Mouse (Mus musculus): ENCODE measurements around the gene Cnnm3. TPM values are rescaled to one million over a fixed set of nuclear protein-coding genes. Genes with fewer than 3 reads are reported as not detected.

The Cnnm3 gene
- total RNA-seq, 1 experiment, result 28.6 TPM

DNA sequence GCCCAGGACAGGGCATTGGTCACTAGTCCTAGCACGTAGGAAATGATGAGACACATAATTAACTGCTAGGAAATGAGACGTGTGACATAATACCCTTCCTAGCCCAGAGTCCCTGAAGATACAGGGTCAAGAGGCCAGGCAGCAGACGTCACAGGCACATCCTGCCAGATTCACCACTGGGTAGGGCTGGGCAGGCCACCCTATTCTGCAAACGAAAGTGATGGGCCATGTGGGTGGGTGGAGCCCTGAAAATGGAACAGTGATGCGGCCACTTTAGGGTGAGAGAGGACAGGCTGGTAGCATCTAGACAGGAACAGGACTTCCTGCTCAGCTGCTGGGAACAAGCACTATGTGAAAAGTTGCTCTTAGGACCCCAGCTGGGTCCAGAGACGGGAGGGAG, 60.0 kb downstream of the Cnnm3 start:
- Histone ChIP-seq H3K4me1 (ENCODE audit: control insufficient read depth in 2 of 2, insufficient read depth in 2 of 2, low read length in 2 of 2, poor library complexity in 1 of 2) (peaks cover 9 to 50% of the 10 kb centered on the region in 2 experiments; a peak in 3 of 4 replicates), H3K4me3 (ENCODE audit: insufficient read depth in 1 of 2, low read depth in 1 of 2, low read length in 2 of 2, poor library complexity in 1 of 2, severe bottlenecking in 1 of 2) (no peak overlapping the region), H3K36me3 (ENCODE audit: control insufficient read depth, insufficient read depth, low read length, poor library complexity, severe bottlenecking) (no peaks in the 10 kb centered on the region), H3K9me3 (ENCODE audit: control insufficient read depth, insufficient read depth, low read depth, low read length) (no peaks in the 10 kb centered on the region), H3K9ac (ENCODE audit: insufficient read depth, low read depth, low read length, poor library complexity, severe bottlenecking) (no peak overlapping the region), H3K27ac (ENCODE audit: insufficient read depth, low read depth, low read length, poor library complexity, severe bottlenecking) (no peak overlapping the region)
- DNase-seq (ENCODE audit: low read depth, low spot score), result no peak
- TF ChIP-seq ZC3H11A (IDR thresholded peaks at IDR 0.05; ENCODE audit: borderline replicate concordance, low read depth, low read length) (no peak), CHD2 (IDR thresholded peaks at IDR 0.05; ENCODE audit: low read depth, low read length) (no peak), HCFC1 (IDR thresholded peaks at IDR 0.05; ENCODE audit: borderline replicate concordance, insufficient read depth, low read length) (no peak), MAFK (IDR thresholded peaks at IDR 0.05; ENCODE audit: insufficient read depth, low read depth, low read length) (no peak), ZNF384 (IDR thresholded peaks at IDR 0.05; ENCODE audit: low read depth, low read length) (no peak)
- in situ Hi-C loops (cut with MboI; ENCODE audit: low sequenced_read_pairs in 2 of 2, unreplicated experiment in 2 of 2), result no loop called here

DNA sequence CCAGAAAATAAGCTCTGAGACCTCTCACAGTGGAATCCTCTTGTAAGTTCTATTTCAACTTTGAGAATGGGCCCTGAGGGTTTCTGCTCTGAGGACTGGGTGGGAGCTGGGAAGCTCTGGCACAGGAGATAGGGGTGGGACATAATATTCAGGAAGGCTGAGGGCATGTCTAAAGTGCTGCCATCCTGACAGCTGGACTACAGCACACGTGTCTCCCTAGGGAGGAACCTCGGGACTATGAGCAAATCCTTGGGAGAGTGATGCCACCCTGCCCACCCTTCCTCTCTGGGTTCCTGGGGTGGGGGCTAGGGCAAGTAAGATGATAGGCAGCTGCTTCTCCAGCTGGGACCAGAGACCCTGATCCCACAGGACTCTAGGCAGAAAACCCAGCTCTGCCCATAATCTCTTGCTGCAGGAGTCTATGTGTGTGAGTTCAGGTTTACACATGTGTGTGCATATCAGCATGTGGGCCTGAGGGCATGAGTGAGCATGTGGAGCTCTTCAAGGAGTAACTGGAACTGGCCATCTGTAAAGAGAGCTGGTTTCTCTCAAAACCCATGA, 60.6 kb downstream of the Cnnm3 start:
- TF ChIP-seq CHD2 (IDR thresholded peaks at IDR 0.05; ENCODE audit: low read depth, low read length) (no peak), ZC3H11A (IDR thresholded peaks at IDR 0.05; ENCODE audit: borderline replicate concordance, low read depth, low read length) (no peak), ZNF384 (IDR thresholded peaks at IDR 0.05; ENCODE audit: low read depth, low read length) (no peak), MAFK (IDR thresholded peaks at IDR 0.05; ENCODE audit: insufficient read depth, low read depth, low read length) (no peak), HCFC1 (IDR thresholded peaks at IDR 0.05; ENCODE audit: borderline replicate concordance, insufficient read depth, low read length) (no peak)
- DNase-seq (ENCODE audit: low read depth, low spot score), result no peak
- Histone ChIP-seq H3K4me1 (ENCODE audit: control insufficient read depth in 2 of 2, insufficient read depth in 2 of 2, low read length in 2 of 2, poor library complexity in 1 of 2) (peaks cover 9 to 50% of the 10 kb centered on the region in 2 experiments; a peak in 3 of 4 replicates), H3K4me3 (ENCODE audit: insufficient read depth in 1 of 2, low read depth in 1 of 2, low read length in 2 of 2, poor library complexity in 1 of 2, severe bottlenecking in 1 of 2) (no peak overlapping the region), H3K9me3 (ENCODE audit: control insufficient read depth, insufficient read depth, low read depth, low read length) (no peaks in the 10 kb centered on the region), H3K36me3 (ENCODE audit: control insufficient read depth, insufficient read depth, low read length, poor library complexity, severe bottlenecking) (no peaks in the 10 kb centered on the region), H3K27ac (ENCODE audit: insufficient read depth, low read depth, low read length, poor library complexity, severe bottlenecking) (no peak overlapping the region), H3K9ac (ENCODE audit: insufficient read depth, low read depth, low read length, poor library complexity, severe bottlenecking) (no peak overlapping the region)
- in situ Hi-C loops (cut with MboI; ENCODE audit: low sequenced_read_pairs in 2 of 2, unreplicated experiment in 2 of 2), result no loop called here

DNA sequence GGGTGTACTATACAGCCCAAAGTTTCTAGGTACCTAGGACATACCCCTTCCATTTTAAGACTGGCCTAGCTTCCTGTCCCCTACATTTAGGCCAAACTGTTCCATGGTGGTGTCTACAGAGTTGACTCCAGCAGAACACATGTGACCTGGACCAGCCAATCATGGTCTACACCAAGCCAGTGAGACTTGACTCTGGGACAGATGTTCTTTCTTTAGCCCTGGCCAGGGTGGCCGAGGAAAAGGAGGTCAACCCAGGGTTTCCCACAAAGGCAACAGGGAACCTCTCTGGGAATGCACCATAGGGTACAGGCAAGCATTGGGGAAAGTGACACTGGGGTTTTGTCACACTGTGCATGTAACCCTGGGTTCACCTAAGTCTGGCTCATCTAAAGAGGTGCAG, 61.0 kb downstream of the Cnnm3 start:
- DNase-seq (ENCODE audit: low read depth, low spot score), result no peak
- Histone ChIP-seq H3K9me3 (ENCODE audit: control insufficient read depth, insufficient read depth, low read depth, low read length) (no peaks in the 10 kb centered on the region), H3K27ac (ENCODE audit: insufficient read depth, low read depth, low read length, poor library complexity, severe bottlenecking) (no peak overlapping the region), H3K4me3 (ENCODE audit: insufficient read depth in 1 of 2, low read depth in 1 of 2, low read length in 2 of 2, poor library complexity in 1 of 2, severe bottlenecking in 1 of 2) (no peak overlapping the region), H3K9ac (ENCODE audit: insufficient read depth, low read depth, low read length, poor library complexity, severe bottlenecking) (no peak overlapping the region), H3K36me3 (ENCODE audit: control insufficient read depth, insufficient read depth, low read length, poor library complexity, severe bottlenecking) (no peaks in the 10 kb centered on the region), H3K4me1 (ENCODE audit: control insufficient read depth in 2 of 2, insufficient read depth in 2 of 2, low read length in 2 of 2, poor library complexity in 1 of 2) (peaks cover 9 to 54% of the 10 kb centered on the region in 2 experiments; a peak in 3 of 4 replicates)
- in situ Hi-C loops (cut with MboI; ENCODE audit: low sequenced_read_pairs in 2 of 2, unreplicated experiment in 2 of 2), result no loop called here
- TF ChIP-seq ZC3H11A (IDR thresholded peaks at IDR 0.05; ENCODE audit: borderline replicate concordance, low read depth, low read length) (no peak), MAFK (IDR thresholded peaks at IDR 0.05; ENCODE audit: insufficient read depth, low read depth, low read length) (no peak), ZNF384 (IDR thresholded peaks at IDR 0.05; ENCODE audit: low read depth, low read length) (no peak), HCFC1 (IDR thresholded peaks at IDR 0.05; ENCODE audit: borderline replicate concordance, insufficient read depth, low read length) (no peak), CHD2 (IDR thresholded peaks at IDR 0.05; ENCODE audit: low read depth, low read length) (no peak)

DNA sequence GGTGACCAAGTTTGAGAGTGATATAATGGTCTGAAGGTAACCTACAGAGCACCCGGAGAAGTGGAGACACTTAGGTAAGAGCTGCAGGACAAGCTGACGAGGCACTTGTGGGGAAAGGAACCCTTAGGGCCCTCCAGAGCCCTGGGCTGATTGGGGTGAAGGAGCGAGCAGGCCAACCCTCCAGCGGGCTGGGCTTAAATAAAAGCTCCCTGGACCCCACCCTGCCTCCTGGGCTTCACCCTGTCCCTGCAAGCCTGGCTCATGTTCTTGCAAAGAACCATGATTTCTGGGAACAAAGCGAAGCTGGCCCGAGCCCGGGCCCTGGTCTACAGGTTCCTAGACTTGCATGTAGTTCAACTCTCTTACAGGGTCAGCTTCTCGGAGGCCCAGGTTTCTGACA, 61.9 kb downstream of the Cnnm3 start:
- H3K4me3 ChIP-seq (ENCODE audit: insufficient read depth in 1 of 2, low read depth in 1 of 2, low read length in 2 of 2, poor library complexity in 1 of 2, severe bottlenecking in 1 of 2), result no peak overlapping the region
- no peak for DNase-seq (ENCODE audit: low read depth, low spot score)
- H3K9ac ChIP-seq (ENCODE audit: insufficient read depth, low read depth, low read length, poor library complexity, severe bottlenecking), result no peak overlapping the region
- no peaks in the 10 kb centered on the region for H3K9me3 ChIP-seq (ENCODE audit: control insufficient read depth, insufficient read depth, low read depth, low read length)
- no peaks in the 10 kb centered on the region for H3K36me3 ChIP-seq (ENCODE audit: control insufficient read depth, insufficient read depth, low read length, poor library complexity, severe bottlenecking)
- no peak overlapping the region for H3K27ac ChIP-seq (ENCODE audit: insufficient read depth, low read depth, low read length, poor library complexity, severe bottlenecking)
- peaks cover 9 to 49% of the 10 kb centered on the region in 2 experiments; a peak in 3 of 4 replicates for H3K4me1 ChIP-seq (ENCODE audit: control insufficient read depth in 2 of 2, insufficient read depth in 2 of 2, low read length in 2 of 2, poor library complexity in 1 of 2)
- in situ Hi-C loops (cut with MboI; ENCODE audit: low sequenced_read_pairs in 2 of 2, unreplicated experiment in 2 of 2), result no loop called here
- TF ChIP-seq ZNF384 (IDR thresholded peaks at IDR 0.05; ENCODE audit: low read depth, low read length), result no peak
- TF ChIP-seq CHD2 (IDR thresholded peaks at IDR 0.05; ENCODE audit: low read depth, low read length), result no peak
- no peak for TF ChIP-seq MAFK (IDR thresholded peaks at IDR 0.05; ENCODE audit: insufficient read depth, low read depth, low read length)
- TF ChIP-seq HCFC1 (IDR thresholded peaks at IDR 0.05; ENCODE audit: borderline replicate concordance, insufficient read depth, low read length), result no peak
- TF ChIP-seq ZC3H11A (IDR thresholded peaks at IDR 0.05; ENCODE audit: borderline replicate concordance, low read depth, low read length), result no peak
